Mouse (Mus musculus) heart, adult 9 months (tissue): ENCODE results near the gene Itgax.

Experiments used
- DNase-seq, 2 experiments: peaks; one replicate each; pipeline ENCODE4 v3.0.0; 2022; ENCODE audit warnings: low spot score in 2 of 2

Gene Itgax

DNA sequence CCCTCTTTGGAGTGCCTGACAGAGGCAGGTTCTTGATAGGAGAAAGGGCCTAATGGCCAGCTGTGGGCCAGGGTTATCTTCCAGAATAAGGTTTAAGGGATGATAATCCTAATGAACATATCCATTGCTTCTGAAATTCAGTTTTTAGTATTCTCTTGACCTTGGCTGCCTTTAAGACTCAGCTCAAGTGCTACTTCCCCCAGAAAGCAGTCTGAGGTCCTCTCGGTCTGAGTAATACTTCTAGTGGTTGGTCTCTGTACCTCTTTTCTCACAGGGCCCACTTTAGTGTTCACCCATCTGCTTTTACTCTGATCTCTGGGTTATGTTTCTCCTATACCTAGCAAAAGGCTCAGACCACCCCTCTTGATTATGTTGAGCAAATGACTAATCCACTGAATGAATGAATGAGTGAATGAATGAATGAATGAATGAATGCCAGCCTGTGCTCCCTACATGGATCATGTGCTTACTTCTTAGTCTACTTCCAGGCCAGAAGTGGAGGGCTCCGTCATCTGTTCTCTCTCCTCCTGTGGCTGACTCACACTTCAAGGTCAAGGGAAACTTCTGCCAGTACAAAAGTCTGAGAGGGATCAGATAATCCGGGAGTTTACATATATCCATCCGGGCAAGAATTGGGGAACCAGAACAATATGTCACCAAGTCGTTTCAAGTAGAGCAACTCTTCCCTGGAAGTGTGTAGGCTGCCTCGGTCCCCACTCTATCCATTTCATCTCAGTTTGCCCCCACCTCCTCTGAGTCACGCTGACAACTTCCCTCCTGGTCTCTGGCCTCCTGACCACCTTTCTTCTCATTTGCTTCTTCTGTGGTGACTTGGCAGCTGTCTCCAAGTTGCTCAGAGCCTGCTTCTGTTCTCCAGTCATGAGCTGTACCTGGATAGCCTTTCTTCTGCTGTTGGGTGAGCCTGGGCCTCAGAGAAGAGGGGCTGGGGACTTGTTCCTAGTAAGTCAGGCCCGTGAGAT lies at the start of gene Itgax:
Gene Itgax (plus strand): TSS at position 807 of the 980 bp plus-strand sequence.
- DNase-seq = no peak

DNA sequence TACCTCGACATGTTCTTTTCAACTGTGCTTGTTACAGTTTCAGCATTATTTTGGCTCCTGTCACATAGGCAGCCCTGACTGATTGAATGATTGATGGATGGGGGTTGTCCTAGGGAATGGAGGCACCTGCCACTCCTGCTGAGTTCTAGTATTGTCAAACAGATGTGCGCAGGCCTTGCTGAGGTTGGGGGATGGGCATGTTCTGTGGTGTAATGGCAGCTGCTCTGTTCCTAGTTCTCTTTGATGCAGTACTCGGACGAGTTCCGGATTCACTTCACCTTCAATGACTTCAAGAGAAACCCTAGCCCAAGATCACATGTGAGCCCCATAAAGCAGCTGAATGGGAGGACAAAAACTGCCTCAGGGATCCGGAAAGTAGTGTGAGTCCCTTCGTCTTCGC lies 49.3 kb upstream of the Itgax start:
- no peak for DNase-seq

DNA sequence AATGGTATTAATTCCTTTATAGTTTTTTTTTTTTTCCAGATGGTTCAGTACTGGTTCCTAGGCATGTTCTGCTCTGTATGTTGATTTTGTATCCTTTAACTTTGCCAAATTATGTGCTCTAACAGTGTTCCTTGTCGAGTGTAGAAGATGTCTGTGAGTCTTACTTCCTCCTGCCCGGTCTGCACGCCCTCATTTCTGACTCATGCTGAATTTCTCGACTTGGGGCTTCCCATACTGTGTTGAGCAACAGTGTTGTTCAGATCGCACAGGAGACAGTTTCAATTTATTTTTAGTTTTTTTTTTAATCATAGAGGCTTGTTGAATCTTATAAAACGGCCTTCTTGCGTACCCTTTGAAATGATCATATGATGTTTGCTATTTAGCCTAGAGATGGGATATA lies 40.2 kb upstream of the Itgax start:
- no peak for DNase-seq

DNA sequence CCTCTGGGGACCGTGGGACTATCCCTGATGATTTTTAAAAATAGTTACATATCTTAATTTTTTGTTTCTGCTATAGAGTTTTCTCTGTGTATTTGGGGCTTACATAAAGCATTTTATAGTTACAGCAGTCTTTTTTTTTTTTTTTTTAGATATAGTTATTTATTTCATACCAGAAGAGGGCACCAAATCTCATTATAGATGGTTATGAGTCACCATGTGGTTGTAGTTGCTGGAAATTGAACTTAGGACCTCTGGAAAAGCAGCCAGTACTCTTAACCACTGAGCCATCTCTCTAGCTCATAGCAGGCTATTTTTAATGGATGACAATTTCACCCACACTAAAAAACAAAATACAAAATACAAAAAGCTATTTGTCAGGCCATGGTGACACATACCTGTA lies 31.2 kb upstream of the Itgax start:
- DNase-seq = no peak

DNA sequence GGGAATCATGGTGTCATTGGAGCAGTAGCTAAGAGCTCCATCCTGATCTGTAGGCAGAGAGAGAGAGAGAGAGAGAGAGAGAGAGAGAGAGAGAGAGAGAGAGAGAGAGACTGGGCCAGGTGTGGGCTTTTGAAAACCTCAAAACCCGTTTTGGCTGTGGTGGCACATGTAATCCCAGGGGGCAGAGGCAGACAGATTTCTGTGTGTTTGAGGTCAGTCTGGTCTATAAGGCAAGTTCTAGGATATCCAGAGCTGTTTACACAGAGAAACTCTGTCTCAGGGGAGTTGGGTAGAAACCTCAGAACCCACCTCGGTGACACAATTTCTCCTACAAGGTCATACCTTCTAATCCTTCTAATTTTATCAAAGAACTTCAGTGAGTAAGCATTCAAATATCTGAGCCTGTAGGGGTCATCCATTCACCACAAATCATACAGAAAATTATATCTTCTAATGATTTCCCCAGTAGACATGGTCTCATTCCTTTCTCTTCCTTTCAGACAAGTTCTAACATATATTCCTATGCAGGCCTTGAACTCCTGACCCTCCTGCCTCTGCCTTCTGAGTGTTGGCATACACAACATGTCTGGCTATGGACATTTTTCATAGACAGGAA lies 28.5 kb upstream of the Itgax start:
- DNase-seq = no peak

DNA sequence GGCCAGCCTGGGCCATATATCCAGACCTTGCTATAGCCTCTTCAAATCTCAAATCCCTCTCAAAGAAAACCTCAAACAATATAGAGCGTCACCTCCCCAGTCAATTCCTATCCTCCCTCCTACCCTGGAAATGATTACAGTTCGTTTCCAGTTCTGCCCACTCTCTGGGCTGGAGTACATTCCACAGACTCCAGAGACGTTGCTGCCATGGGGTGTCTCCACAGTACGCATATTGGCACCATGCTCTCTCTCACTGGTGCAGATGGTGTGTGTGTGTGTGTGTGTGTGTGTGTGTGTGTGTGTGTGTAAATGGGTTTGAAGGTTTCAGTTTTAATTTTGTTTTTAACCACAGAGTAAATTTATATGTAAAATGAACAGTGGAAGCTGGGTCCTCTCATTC lies 24.1 kb upstream of the Itgax start:
- no peak for DNase-seq

DNA sequence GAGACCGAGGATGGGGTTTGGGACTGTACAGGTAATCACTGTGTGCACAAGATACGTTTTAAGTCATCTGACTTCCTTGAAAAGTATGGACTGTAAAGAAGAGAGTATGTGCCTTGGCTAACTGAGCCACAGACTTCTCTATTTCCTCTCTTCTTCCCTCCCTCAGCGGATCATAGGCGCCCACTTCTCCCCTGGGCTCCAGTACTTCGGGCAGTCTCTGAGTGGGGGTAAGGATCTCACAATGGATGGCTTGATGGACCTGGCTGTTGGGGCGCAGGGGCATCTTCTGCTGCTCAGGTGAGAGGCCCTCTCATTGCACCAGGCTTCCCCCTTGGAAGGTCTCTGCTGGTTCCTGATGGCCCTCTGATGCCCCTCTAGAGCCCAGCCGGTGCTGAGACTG lies 21.9 kb upstream of the Itgax start:
- no peak for DNase-seq

DNA sequence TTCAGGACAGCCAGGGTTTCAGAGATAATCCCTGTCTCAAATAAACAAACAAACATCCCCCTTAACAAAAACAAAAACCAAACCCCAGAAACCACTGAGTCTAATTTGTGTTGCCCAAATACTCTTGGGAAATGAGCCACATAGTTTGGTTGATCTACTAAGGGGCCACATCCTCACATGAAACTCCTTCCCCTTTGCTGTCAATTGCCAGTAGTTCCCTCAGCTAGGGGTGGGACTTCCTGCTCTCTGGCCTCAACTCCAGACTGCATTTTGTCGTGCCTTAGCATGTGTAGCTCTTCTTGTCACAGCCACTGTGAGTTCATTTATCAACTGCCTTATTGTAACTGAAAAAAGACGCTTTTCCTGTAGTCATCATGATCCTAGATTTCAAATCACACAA lies 19.0 kb upstream of the Itgax start:
- no peak for DNase-seq

DNA sequence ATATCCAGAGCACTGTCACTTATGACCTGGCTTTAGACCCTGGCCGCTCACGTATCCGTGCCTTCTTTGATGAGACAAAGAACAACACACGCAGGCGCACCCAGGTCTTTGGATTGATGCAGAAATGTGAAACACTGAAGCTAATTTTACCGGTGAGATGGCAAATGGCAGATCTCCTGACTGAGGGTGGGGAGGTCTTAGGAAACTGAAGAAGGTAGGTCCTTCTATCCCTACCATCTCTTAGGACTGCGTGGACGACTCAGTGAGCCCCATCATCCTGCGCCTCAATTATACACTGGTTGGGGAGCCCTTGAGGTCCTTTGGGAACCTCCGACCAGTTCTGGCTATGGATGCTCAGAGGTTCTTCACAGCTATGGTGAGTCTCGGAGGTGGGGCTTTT lies 17.2 kb upstream of the Itgax start:
- no peak for DNase-seq

DNA sequence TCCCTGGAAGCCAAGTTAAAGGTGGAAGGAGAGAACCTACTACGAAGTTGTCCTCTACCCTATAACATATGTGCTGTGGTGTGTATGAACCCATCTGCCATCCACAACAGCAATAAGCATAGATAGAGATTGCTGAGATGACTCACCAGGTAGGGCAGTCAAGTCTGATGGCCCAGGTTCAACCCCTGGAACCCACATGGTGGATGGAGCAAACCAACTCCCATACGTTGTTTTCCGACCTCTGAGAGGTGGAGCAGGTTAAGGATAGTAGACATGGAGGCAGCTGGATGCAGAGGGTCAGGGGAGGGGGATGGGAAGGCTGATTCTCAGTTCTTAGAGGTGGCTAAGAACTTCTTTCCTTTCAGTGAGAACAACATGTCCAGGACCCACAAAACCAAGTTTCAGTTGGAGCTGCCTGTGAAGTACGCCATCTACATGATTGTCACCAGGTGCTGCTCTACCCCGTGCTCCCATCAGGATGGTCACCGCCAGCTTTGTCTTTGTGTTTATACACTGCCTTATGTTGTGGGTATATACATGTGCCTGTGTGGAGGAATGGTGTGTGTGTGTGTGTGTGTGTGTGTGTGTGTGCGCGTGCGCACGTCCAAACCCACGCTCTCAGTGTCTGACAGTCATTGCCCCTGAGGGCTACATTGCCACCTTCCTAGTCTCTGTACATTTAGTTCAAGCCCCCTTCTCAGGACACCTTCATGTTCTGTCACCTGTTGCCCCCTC lies 14.8 kb upstream of the Itgax start:
- DNase-seq = no peak

DNA sequence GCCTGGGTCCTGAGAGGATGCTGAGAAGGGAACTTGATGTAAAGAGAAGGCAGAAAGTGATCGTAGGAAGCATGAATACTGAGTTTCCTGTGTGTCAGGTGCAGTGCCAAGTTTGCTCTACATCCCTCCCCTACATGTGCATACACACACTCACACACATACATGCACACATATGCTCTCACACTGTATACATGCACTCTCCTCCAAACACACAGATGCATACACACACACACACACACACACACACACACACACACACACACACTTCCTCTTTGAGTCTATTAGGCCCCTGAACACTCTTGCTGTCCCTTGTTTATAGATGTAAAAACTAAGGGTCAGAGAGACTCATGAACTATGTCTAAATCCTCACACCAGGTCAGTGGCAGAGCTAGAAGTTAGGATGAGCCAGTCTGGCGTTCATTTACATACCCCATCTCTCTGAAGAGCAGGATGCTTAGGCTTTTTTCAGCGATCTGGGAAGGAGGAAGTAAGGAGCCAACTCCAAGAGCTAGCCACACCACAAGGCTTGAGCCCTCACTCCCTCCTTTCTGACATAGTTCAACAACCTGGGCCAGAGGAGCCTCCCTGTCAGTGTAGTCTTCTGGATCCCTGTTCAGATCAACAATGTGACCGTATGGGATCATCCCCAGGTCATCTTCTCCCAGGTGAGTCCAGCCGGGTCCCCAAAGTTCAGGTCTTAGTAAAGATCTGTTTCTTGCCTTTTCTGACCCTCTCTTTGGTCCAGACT lies 14.0 kb upstream of the Itgax start:
- no peak for DNase-seq

DNA sequence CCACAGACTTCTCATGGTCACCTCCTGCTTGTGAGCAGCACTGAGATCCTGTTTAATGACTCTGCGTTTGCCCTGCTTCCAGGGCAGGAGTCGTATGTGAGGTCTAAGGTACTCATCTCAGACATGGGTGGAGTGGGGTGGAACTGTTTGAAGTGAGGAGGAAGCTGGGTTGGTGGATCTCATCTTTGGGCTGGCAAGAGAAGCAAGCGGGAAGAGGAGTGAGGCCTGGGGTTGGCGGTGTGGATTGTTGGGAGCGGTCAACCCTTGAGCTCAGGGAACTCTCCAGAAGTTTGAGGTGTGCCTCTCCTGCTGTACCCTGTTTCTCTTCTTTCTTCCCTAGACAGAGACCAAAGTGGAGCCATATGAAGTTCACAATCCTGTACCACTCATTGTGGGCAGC lies 13.0 kb upstream of the Itgax start:
- DNase-seq = no peak

DNA sequence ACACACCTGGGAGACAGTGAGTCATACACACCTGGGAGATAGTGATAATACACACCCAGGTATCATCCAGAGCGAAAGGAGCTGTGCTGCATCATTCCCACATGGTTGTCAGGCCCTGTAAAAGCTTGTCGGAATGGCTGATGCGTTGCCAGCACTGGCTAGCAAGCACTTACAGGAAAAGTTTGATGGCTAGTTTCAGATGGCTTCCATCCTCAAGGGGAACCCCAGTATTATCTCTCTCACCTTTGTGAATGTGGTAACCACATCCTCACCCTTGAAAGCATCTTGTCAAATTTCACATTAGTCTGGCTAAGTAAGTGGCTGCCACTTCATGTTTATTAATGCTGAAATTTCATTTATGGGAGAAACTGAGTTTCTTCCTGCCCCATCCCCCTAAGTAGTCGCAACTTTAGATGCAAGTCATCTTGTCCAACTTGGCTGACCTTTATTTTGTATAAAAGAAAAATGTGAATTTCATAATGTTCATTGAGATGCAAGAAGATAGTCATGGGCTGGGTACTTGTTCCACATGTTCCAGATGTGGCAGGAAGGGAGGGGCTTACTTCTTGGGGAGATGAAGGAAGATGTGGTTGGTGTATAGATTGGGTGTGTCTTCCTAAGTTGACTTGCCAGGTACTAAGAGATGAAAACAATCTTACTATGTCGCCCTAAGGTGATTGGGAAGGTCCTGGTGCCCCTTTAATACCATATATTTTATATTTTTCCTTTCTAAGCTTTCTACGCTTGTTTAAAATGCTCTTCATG lies 9.4 kb upstream of the Itgax start:
- DNase-seq = no peak

DNA sequence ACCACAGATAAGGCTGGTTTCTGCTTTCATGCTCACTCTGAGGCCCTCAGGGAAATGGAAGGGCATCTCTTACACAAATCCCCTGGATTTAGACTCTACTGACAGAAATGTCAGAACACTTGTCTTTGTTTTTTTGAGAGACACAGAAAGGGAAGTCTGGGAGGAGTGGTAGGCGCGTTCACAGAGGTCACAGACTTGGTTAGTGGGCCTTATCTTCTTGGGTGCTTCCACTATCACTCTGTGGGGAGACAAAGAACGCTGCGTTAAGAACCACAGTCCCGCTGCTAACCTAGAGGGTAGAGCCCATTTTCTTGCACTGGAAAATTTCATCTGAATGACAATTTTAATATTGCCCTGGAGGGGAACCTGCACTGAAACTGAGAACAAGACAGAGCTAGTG lies 2.8 kb downstream of the Itgax start:
- no peak for DNase-seq

DNA sequence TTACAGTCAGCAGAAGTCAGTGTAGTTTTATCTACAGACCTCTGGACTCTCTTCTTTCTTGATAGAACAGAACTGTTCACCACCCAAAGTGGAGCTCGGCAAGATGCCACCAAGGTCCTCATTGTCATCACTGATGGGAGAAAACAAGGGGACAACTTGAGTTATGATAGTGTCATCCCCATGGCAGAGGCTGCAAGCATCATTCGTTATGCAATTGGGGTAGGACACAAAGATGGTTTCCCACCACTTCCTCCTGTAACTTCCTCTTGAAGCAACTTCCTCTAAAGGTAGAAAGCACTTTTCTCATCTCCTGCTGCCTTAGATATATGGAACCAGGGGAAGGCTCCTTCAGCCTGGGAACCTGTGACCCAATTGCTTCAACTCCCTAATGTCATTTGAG lies 4.2 kb downstream of the Itgax start:
- peak in 1 of 2 experiments; percentile 19 for DNase-seq

DNA sequence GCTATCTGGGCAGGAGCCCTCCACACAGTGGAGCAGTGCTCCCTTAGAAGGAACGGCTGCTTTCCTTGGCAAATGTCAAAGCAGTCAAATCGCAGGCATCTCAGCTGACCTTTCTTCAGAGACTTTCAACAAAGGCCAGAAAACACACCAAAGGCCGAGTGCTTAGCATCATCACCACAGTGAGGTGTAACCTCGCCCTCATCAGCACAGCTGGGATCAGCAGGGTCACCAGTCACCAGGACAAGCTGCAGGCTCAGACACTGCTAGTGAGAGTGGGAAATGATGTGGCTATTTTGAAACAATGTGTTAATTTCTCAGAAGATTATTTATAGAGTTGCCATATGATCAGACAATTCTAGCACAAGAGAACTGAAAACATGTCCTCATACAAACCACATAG lies 7.6 kb downstream of the Itgax start:
- DNase-seq = no peak

DNA sequence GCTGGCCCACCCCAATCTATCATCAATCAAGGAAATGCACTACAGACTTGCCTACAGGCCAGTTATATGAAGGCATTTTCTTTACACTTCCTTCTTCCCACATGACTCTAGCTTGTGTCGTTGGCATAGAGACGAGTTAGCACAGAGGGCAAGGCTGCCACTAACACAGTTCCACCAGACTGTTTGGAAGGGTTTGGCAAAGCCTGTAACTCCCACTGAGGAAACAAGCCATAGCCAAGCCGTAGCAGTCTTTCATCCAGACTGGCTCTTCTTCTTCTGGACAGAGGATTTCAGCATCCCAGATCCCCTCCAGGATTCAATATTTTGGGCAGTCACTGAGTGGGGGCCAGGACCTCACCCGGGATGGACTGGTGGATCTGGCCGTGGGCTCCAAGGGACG lies 10.3 kb downstream of the Itgax start:
- no peak for DNase-seq

DNA sequence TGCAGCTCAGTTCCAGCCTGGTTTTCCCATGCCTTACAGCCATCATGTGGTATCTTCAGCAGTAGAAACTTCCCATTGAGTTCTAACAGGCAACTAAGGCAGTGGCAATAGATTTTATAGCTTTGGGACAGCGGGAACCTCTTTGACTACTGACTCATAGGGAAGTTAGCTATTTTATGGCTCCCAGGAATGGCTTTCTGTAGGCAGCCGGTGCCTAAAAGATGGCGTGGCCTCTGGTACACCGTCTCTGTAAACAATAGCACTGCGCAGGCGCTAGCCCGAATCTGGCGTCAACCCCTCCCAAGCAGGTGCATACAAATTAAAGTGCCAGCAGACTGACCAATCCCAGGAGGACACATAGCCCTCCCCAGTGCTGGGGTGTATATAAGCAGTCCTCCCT lies 21.6 kb downstream of the Itgax start:
- DNase-seq = no peak

DNA sequence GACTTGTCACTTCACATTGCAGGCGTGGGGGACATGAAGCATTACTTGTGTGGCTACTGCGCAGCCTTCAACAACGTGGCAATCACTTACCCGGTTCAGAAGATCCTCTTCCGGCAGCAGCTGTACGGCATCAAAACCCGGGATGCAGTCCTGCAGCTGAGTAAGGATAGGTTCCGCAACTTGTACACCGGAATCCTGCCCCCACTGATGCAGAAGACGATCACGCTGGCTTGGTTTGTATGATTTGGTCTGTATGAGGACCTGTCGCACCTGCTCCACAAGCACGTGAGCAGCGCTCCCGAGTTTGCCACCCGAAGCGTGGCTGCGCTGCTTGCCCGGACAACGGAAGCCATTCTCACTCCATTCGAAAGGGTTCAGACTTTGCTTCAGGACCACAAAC lies 24.7 kb downstream of the Itgax start, which contains the start of gene Itgad:
Gene Itgad (plus strand): TSS at position 301 of the 400 bp plus-strand sequence.
- no peak for DNase-seq

DNA sequence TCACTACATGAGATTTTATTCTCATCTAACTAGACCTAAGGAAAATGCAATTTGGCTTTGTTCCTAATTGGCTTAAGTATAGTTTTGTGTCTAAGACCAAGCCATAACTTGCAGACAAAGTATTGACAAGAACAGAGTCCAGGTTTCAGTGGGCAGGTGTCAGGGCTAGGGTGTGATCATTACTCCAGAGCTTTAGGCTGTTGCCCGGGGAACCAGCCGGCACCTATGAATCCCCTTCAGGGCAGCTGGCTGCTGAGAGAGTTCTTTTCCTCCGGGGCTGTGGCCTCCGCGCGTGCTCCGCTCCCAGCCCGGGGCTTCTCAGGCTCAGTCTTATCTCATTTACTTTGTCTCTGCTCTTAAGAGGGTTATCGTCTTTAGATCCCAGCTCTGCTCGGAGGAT lies 25.6 kb downstream of the Itgax start:
- no peak for DNase-seq
